Mouse (Mus musculus) heart, postnatal 0 days (tissue): ENCODE measurements around the gene Wdr38.

ENCODE experiments used
- CTCF ChIP-seq: IDR thresholded peaks from 2 replicates; pipeline ENCODE4 v1.5.1; 2016; ENCODE audit warnings: antibody characterized with exemption, control low read depth, low read depth
- EP300 ChIP-seq: IDR thresholded peaks from 2 replicates; pipeline ENCODE4 v1.6.1; 2016; ENCODE audit warnings: antibody characterized with exemption, low read depth

DNA sequence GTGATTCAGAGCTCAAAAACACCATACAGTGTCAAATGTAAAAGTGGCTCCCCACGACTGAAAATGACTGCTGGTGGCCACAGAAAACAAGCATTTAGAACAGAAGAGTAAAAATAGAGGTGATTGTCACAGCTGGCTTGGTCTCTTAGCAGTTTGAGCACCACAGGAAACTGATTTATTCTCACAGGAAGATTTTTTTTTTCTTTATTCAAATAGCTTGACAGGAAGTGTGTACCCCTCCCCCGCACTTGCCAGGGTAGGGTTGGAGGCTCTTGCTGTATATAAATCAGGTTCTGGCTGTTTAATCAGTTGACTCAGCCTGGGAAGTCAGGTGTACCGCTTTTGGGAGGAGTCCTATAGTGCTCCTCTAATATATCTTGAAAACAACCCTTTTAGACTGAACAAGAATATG lies 11.7 kb downstream of the Wdr38 start:
- TF ChIP-seq EP300 = no peak
- no peak for TF ChIP-seq CTCF
